Mouse (Mus musculus) cerebellum, adult 11-12 months (tissue): Measurements from ENCODE around the gene Phlpp1.

Source experiments
- DNase-seq: peaks from one replicate; pipeline ENCODE4 v3.0.0; 2022

Phlpp1 gene

DNA sequence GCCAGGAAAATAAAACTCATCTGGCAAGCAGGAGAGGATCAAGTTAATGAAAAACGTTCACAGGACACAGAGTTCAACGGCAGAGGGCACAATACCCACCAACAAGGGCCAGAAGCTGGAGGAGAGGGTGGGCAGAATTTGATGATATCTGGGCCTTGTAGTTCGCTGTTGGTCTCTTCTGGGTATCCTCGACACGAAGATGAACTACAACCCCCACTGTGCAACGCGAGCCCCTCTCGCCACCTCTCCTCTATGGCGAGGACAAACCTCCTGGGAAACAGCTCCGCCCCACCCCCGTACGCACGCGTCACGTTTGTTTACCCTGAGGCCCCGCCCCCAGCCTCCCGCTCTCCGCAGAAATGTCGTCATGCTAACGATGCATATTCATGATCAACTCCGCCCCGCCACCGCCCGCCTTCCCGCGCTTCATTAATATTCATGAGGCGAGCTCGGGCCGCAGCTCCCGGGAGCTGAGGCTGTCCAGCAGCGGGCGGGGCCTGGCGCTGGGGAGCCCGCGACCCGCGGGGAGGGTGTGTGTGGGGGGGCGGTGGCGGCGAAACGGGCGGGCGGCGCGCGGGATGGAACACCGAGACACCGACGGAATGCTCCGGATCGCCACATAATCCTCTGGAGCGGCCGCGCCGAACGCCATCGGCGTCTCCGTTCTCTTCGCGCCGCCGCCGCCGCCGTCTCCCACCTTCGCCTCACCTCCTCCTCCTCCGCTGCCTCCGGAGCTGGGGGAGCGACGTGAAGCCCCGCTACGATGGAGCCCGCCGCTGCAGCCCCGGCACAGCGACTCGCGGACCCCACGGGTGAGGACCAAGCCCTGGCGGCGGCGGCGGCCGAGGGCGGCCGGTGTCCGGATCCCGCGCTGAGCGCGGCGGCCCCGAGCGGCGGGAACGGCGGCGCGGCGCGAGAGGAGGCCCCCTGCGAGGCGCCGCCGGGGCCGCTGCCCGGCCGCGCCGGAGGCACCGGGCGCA is at the start of gene Phlpp1:
TSS of gene Phlpp1 (plus strand) at position 512 of the 980 bp plus-strand sequence.
- DNase-seq: peak; percentile 100

DNA sequence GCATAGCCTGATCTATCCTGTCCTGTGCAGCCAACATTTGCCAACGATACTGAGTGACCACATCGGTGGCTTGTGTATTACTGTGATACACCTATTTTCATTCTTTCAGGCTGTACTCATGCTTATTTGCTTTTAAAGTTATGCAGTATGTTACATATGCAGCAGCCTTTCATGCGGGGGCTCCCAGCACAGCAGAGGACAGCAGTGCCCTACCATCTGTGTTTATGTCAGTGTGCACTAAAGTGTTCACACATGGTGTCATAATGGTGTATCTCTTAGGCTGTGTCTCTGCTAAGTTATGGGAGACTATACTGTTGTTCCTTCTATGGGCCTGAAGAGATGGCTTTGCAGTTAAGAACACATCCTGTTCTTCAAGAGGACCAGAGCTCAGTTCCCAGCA is 45.0 kb upstream of the Phlpp1 start:
- no peak for DNase-seq

DNA sequence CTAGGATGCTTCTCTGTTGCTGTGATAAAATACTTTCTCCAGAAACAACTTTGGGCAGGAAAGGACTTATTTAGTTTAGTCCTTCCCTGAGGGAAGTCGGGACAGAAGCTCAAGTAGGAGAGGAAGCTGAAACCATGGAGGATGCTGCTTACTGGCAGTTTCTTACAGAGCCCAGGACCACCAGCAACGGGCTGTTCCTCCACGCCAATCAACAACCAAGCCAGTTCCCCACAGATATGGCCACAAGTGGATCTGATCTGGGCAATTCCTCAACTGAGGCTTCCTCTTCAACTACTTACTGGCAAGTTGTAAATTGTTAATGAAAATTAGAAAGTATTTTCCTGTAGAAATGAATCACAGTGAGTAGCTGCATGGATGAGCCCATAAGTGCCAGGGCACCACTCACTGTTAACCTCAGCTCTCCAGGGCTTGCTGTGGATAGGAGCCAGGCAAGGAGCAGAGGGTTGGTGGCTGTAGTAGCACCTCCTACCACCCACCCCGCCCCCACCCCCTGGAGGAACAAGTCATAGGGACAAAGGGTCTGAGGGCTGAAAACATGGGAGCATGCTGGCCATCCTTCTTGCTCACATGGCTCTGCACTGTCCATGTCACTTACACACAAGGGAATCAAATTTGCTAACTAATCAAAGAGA is 39.7 kb upstream of the Phlpp1 start:
- no peak for DNase-seq

DNA sequence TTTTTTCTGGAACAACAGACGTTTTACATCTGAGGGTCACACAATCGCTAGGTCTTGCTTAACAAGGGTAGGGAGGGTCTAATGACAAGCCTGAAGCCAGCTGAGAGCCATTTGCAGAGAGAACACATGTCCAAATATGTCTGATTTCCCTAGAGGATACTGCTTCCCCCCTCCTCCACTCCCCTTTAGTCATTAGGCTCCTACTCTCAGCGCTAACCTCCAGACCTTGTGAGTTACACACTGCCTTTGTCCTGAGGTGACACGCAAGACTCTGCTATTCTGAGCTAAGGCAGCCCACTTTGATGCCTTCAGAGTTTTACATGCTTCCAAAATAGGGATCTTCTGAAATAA is 39.2 kb upstream of the Phlpp1 start:
- DNase-seq: no peak

DNA sequence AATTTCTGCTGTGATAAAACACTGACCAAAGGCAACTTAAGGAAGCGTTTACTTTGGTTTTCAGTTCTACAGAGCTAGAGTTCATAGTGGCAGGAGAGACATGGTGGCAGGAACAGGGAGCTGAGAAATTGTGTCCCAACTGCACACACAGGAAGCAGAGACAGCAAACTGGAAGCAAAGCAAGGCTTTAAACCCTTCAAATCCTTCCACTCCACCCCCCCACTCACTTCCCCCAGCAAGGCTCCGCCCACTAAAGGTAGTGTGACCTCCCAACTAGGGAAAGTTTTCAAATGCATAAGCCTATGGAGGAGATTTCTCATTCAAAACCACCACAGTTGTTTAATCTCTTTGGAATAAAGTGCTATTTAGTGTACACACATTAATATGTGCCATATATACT is 32.9 kb upstream of the Phlpp1 start:
- DNase-seq: no peak

DNA sequence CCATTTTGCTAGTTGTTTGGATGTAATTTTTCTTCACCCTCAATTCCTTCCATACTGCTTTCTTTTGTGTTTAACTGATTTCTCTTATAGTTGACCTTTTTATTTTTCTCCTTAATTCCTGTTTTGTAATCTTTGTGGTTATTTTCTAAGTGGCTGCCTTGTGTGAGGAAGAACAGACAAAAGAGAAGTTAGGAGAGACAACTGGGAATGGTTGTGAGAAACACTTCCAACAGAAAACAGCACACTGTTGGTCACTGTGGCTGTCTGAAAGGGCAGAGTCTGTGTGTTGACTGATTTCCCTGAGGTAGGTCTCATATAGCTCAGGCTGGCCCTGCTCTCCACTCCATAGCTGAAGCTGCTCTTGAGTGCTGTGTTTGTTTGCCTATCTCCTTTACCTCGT is 32.4 kb upstream of the Phlpp1 start:
- DNase-seq: no peak

DNA sequence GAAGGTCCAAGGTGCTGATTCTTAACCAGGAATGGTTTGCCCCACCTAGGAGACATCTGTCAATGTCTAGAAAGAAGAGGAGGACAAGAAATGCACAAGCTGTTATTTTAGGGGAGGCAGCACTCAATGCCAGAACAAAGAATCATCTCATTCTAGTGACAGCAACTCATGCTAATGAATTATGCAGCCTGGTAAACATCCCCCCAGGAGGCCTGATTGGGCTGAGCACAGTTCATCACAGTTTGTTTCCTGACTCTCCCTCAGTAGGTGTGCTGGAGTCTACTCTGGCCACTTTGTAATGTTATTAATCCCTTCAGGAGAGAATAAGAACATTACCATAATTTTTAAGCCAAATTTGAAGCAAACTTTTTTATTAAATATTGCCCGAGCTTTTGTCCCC is 29.5 kb upstream of the Phlpp1 start:
- DNase-seq: no peak

DNA sequence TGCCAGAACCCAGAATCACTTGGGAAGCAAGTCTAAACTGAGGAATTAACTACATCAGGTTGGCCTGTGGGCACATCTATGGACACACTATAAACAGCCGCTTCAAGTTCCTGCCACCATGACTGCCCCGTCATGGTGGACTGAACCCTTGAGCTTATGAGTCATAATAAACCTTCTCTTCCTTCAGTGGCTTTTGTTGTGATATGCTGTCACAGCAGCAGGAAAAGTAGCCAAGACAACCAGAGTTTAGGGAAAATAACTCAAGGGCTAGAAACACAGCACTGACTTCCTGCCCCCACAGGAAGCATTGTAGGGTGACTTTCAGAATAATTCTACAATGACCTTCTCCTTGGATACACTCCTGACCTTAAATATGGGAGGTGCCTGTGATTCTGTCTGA is 27.0 kb upstream of the Phlpp1 start:
- no peak for DNase-seq

DNA sequence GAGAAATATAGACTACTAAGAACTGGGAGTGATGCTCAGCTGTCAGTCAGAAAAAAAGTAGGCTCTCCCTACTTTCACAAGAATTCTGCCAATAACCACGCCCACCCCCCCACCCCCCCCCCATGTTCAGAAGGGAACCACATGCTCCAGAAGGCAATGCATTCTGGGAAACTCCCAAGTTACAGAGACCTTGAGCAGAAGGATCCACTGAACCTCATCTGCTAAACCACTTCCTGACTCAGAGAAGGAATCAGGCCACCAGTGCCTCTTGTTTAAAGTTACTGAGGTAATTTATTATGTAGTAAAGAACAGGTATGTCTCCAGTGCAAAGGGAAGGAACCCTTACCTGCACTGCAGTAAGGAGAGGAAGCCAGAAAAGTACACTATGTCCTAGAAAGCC is 26.5 kb upstream of the Phlpp1 start:
- no peak for DNase-seq

DNA sequence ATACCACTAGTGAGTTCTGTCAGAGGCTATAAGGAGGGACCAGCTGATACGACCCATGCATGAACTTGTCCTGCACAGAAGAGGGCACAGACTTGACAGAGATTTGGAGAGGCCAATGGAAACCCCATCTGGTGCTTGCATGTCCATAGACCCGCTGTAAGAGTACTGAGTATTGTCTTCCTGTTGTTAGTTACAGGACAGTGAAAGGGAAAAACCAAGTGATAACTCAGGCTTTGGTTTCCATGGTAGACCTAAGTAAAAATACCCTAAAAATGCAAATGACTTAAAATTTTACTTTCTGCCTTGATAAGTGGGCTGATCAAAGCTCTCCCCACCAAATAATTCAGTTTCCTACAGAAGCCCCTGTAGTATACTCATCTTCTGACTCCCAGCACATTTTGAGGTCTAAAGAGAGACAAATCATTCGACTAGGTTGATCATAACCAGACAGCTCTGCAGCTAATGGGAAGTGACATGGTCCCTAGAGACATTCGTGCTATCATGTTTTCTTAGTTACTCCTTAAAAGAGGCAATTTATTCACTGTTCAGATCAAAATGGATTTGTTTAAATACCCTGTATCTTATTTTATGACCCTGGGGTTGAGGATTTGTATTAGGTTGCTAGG is 25.9 kb upstream of the Phlpp1 start:
- no peak for DNase-seq

DNA sequence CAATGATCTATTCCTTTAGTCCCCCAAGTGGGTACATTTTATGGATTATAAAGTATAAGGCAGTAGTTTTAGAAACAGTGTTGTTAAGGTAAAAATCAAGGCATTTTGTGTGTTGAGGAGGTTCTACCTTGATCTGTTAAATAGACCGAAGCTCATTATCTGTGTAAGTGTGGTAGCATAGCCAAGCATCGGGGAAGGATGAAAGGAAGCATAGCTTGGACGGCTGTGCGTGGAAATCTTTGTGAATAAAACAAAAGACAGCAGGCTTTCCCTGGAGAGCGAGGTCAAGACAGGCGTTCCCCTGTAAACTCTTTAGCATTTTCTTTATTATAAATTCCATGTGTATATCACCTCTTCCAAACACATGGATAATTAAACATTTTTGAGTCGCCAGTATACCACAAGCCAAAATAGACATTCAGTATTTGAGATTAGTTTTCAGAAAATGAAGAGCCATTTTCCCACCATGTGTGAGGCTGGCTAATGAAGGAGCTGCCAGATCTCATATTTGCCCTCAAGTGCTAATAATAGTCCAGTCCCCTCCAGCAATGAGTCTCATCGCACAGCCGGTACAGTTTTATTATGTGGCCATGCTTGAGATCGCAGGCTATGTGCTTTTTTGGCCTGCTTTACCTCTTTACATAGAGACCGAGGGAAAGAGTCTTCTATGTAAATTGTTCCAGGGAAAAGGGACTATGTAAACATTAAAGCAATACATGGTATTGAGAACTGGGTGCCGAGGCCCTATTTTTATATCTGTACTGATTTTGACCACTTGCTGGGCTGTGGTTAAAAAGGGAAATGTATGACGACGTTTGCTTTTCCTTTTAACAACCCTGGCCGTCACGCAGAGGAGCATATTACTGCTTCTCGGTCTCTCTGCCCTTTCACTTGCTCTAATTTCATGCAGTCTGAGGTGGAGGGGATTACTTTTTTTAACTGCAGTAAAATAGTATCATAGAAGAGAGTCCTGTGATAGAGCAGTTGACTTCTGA is 22.9 kb upstream of the Phlpp1 start:
- DNase-seq: no peak

DNA sequence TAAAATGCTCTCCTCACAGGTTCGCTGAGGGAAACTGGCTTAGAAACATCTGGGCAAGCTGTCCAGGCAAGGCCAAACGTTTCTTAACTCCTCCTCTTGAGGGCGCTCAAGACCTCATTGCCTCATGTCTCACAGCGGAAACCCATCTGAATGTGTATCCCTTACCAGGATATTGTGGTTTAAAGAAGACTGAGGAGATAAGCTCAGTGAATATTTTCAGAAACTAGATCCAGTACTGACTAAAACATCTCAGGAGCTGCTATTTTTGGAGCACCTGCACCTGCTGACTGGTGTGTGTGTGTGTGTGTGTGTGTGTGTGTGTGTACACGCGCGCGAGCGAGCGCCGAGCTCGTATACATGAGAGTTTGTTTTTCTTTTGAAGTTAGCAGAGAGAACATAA is 19.7 kb upstream of the Phlpp1 start:
- no peak for DNase-seq

DNA sequence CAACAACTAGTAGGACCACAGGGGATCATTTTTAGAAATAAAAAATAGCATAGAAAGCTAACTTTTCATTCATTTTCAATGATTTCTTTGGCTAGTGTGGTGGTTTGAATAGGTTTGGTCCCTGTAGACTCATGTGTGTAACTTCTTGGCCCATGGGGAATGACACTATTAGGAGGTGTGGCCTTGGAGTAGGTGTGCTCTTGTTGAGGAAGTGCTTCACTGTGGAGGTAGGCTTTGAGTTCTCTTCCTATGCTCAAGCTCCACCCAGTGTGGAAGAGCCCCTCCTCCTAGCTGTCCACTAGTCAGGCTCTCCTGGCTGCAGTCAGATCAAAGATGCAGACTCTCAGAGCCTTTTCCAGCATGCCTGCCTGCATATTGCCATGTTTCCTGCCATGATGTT is 18.8 kb upstream of the Phlpp1 start:
- DNase-seq: no peak

DNA sequence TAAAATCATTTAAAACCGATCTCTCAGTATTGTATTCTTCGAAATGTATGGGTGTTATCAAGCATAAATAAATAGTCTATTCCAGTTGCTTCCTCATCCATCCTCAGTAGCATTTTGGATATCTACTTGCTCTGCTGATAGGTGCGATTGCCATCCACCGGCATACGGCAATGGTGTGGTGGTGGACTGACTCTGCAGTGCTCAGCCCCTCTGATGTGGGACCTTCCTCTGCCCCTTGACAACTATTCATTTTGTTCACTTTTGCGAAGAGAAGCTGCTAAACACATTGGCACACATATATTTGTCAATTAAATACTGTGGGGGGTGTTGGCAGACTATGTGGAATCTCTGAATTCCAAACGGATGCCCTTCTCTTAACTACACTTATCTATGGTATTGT is 17.0 kb upstream of the Phlpp1 start:
- DNase-seq: no peak

DNA sequence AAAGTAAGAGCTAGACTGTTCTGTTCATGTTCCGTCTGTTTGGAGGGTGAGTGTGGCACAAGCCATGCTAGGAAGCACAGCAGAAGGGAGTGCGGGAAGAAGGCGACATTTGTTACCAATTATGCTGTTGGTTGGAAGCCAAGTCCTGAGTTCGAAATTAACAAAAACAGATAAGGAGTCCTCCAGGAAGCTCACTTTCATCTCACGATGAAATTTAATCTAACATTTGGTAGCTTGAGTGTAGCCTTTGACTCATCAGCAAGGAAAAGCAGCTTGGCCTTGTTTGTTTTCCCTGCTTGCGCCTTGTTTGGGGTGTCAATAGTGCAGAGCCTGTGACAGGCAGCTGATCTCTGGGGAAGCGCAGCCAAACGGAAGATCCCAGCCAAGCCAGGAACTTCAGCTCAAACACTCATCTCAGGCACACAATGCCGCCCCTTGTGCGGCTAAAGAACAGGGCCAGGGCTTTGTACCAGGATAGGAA is 16.4 kb upstream of the Phlpp1 start:
- peak; percentile 55 for DNase-seq

DNA sequence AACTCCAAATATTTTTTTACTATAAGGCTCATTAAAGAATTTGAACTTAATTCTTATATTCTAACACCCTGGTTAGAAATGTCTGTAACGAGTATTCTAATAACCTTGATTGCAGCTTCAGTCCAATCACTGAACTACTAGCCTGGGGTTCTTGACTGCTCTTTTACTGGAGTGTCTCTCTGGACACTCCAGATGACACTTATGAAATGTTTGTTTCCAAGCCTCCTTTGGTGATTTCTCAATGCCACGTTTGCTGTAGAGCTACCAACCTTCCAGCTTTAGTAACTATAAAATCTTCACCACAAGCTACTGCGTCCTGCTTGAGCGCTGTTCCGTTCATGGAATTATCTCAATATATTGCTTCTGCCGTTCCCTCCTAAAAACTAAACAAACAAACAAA is 15.8 kb upstream of the Phlpp1 start:
- no peak for DNase-seq

DNA sequence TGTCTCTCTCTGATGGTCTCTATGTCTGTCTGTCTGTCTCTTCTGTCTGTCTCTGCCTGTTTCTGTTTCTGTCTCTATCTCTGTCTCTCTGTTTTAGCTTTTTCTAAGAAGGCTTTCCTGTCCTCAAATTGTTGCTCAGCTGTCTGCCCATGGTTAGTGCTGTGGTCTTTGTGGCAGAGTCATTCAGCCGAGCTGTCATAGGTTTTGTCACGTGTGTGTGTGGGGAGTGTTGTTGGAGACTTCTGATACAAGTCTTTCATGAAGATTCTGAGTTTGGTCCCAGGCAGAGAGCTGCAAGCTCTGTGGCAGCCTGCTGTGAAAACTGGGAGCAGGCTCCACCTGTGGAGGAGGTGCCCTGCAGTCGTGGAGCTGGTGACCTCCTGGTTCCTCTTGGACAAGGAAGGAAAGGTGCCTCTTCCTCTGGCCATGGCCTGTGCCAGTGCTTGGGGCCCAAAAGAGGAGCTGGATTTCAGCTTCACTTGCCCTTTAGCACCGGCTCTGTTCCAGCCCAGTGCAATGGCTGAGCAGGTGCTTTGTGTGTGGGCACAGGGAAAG is 13.5 kb upstream of the Phlpp1 start:
- DNase-seq: no peak

DNA sequence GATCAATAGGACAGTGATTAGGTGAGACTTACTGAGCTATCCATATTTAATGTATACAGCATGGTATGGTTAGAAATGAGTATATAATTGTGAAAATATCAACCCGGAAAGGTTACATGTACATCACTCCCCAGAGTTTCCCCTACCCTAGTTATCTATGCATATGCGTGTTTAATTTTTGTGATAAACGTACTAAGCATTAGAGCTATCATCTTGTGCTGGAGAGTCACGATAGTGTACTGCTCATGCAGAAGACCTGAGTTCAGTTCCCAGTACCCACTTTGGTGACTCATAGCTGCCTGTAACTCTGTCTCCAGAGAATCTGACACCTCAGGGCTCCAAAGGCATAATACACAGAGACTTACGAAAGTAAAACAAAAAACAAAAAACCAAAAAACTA is 11.9 kb upstream of the Phlpp1 start:
- no peak for DNase-seq

DNA sequence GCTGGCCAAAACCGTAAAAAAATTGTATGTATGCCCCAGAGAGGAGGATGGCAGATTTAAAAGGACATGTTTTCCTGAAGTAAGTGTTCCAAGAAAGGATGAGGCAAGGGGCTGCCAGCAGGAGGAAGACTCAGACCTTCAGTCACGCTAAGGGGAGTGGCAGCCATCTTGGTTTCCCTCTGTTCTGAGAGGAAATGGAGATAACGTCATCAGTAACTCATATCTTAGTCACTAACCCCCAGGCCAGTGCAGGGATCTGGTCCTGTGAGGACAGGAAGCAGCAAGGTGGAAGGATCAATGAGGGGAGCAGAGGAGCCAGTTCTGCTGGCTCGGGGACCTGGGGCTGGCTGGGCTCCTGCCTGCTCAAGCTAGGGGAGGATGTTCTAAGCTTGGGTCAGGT is 10.6 kb upstream of the Phlpp1 start:
- DNase-seq: no peak

DNA sequence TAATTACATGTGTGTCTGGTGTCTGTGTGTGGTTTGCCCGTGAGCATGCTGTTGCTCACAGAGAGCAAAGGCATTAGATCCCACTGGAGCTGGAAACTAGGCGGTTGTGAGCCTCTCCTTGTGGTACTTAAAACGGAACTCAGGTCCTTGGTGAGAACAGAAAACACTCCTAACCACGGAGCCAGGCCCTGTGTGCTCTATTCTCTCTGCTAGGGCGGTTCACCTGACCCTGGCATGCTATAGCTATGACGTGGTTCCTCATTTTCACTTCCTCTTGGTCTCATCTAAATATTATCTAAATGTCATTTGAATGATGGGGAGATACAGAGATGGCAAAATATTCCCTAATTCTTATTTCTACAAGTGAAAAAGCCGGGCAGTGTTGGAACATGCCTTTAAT is 9.0 kb upstream of the Phlpp1 start:
- DNase-seq: no peak

DNA sequence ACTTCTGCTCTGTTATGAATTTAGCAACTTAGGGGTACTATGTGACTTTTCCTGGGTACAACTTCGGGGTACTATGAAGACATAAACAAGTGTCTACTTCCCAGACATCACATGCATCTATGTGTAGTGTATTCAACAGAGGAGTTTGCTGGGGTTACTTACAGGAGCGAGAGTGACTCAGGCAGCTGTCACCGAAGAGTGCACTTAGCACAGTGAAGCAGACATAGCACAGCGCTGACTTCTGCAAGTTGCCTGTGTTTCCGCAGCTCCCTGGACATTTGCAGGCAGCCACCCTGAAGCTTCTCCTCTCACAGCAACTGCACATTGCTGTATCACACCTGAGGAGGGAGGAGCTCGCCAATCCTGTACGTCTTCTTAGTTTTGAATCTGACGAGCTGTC is 8.2 kb upstream of the Phlpp1 start:
- DNase-seq: no peak

DNA sequence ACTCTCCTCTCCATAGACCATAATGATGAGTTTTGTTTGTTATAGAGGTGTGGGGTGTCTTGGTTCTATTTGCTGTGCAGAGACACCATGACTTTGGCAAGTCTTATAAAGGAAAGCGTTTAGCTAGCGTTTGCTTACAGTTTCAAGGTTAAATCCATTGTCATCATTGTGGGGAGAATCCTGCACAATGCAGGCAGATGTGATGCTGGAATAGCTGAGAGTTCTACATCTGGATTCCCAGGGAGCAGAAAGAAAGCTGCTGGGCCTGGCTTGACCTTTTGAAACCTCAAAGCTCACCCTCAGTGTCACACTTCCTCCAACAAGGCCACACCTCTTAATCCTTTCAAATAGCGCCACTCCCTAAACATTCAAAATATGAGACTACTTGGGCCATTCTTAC is 7.4 kb upstream of the Phlpp1 start:
- no peak for DNase-seq
